ENCODE assay signal across 28 mouse cellular contexts in the genomic region with DNA sequence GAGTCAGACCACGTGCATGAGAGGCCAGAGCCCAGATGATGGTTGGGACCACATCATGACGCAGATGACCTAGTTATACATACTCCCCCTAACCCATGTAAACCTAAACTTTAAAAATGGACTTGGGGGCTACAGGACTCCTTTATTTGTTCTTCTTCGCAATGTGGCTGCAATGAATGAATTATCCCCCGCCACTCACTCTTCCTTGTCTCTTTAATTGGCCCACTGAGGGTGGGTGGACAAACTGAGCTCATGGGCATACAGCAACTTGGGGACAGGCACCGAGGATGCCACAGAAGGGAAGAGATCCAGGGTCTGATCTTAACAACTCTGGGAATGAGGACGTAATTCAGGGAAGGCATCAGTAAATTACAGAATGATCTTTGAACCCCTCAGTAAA.
"Had no signal": no experiment of that assay in that cellular context is flagged by ENCODE, and none has a peak within 500 bp of the region (broad histone marks: within the 10 kb centered on the region; RNA-seq: fewer than 3 reads in every experiment).

No protein-coding gene starts in this region.

- H3K36me3 ChIP-seq: forebrain, embryonic 12.5 days; forebrain, embryonic 15.5 days had no signal

- DNase-seq: cerebellum, adult 2 months; cerebellum, adult 8-10 months; cerebellum, adult 9-10 months; cerebellum, adult 9-11 months; cerebellum, postnatal 10 days; cerebellum, postnatal 14 days; cerebellum, postnatal 25 days; cerebellum, postnatal 36 days; embryo, embryonic 11 days; forebrain, postnatal 0 days; gastrocnemius, adult 2 months; gastrocnemius, postnatal 10 days; gastrocnemius, postnatal 14 days; gastrocnemius, postnatal 25 days; gastrocnemius, postnatal 36 days; heart, adult 18-20 months; heart, adult 2 months had no signal

- H3K9me3 ChIP-seq: embryonic facial prominence, embryonic 10.5 days; embryonic facial prominence, embryonic 12.5 days; embryonic facial prominence, embryonic 13.5 days; embryonic facial prominence, embryonic 15.5 days; forebrain, embryonic 10.5 days; forebrain, embryonic 12.5 days; forebrain, embryonic 13.5 days; forebrain, embryonic 15.5 days had no signal

- H3K27me3 ChIP-seq: embryonic facial prominence, embryonic 12.5 days; embryonic facial prominence, embryonic 13.5 days; embryonic facial prominence, embryonic 15.5 days; forebrain, embryonic 12.5 days; forebrain, embryonic 13.5 days; forebrain, embryonic 15.5 days had no signal

- H3K9ac ChIP-seq: embryonic facial prominence, embryonic 12.5 days; embryonic facial prominence, embryonic 13.5 days; embryonic facial prominence, embryonic 15.5 days; forebrain, embryonic 12.5 days; forebrain, embryonic 13.5 days; forebrain, embryonic 15.5 days; forebrain, postnatal 0 days had no signal

- H3K4me3 ChIP-seq: embryonic facial prominence, embryonic 10.5 days; embryonic facial prominence, embryonic 12.5 days; embryonic facial prominence, embryonic 13.5 days; embryonic facial prominence, embryonic 15.5 days; erythroblast, embryonic 14.5 days; forebrain, embryonic 10.5 days; forebrain, embryonic 12.5 days; forebrain, embryonic 13.5 days; forebrain, embryonic 15.5 days; gastrocnemius, adult 2 months; heart, adult 2 months had no signal

- H3K4me2 ChIP-seq: embryonic facial prominence, embryonic 12.5 days; embryonic facial prominence, embryonic 13.5 days; embryonic facial prominence, embryonic 15.5 days; forebrain, embryonic 12.5 days; forebrain, embryonic 13.5 days; forebrain, embryonic 15.5 days had no signal

- H3K4me1 ChIP-seq: embryonic facial prominence, embryonic 15.5 days; forebrain, embryonic 10.5 days; forebrain, embryonic 12.5 days; forebrain, embryonic 13.5 days had no signal

- ATAC-seq: forebrain, embryonic 13.5 days; forebrain, embryonic 14.5 days; forebrain, embryonic 15.5 days; forebrain, embryonic 16.5 days; forebrain, postnatal 0 days had no signal

- H3K27ac ChIP-seq: embryonic facial prominence, embryonic 10.5 days; embryonic facial prominence, embryonic 12.5 days; embryonic facial prominence, embryonic 13.5 days; embryonic facial prominence, embryonic 15.5 days; forebrain, embryonic 12.5 days; forebrain, embryonic 13.5 days; forebrain, embryonic 15.5 days; gastrocnemius, adult 2 months; heart, adult 2 months had no signal
